Mouse (Mus musculus) limb, embryonic 15.5 days (tissue): ENCODE measurements around the gene Igtp. TPM values are rescaled to one million over a fixed set of nuclear protein-coding genes. Genes with fewer than 3 reads are reported as not detected.
"Not testable (repeated sequence)": the region's sequence is repeated elsewhere in the genome, so short reads cannot be mapped to it uniquely, and the experiment has no call there.

Experiments
- ATAC-seq: fragments of 200-750 bp; cut with Nextera tagmentation; 2 replicates; pipeline ENCODE4 v1.8.0; 2017; ENCODE audit warnings: low read depth, moderate TSS enrichment; ENCODE audit not compliant: insufficient number of reproducible peaks, low FRiP score, low TSS enrichment
- H3K27ac ChIP-seq: fragments of 300-500 bp; sonication (generic); 2 replicates; pipeline ENCODE4 v1.5.1; 2015; ENCODE audit warnings: moderate library complexity, mild to moderate bottlenecking, inconsistent platforms
- H3K27me3 ChIP-seq: fragments of 300-500 bp; sonication (generic); 2 replicates; pipeline ENCODE4 v1.6.1; 2015; ENCODE audit warnings: inconsistent platforms
- H3K36me3 ChIP-seq: fragments of 300-500 bp; sonication (generic); 2 replicates; pipeline ENCODE4 v1.6.1; 2015; ENCODE audit warnings: inconsistent platforms
- H3K4me1 ChIP-seq: fragments of 300-500 bp; sonication (generic); 2 replicates; pipeline ENCODE4 v1.6.1; 2015; ENCODE audit warnings: inconsistent platforms
- H3K4me2 ChIP-seq: fragments of 300-500 bp; sonication (generic); 2 replicates; pipeline ENCODE4 v1.6.1; 2015; ENCODE audit warnings: mild to moderate bottlenecking, inconsistent platforms
- H3K4me3 ChIP-seq: fragments of 300-500 bp; sonication (generic); 2 replicates; pipeline ENCODE4 v1.5.1; 2015; ENCODE audit warnings: mild to moderate bottlenecking, inconsistent platforms
- H3K9ac ChIP-seq: fragments of 300-500 bp; sonication (generic); 2 replicates; pipeline ENCODE4 v1.6.1; 2015; ENCODE audit warnings: inconsistent platforms
- H3K9me3 ChIP-seq: fragments of 300-500 bp; sonication (generic); 2 replicates; pipeline ENCODE4 v1.6.1; 2016; ENCODE audit warnings: inconsistent platforms
- WGBS: fragments of 180-500 bp; shearing (Covaris S2); methylation state at CpG from one replicate; pipeline ENCODE4 v1.1.7; 2015; 5-methylcytosine and 5-hydroxymethylcytosine counted together
- polyA plus RNA-seq: library from polyadenylated mRNA; unstranded; fragments of >200 nt; fragmentation: Nextera tagmentation; extraction: Ambion mirVana; gene quantifications from 2 replicates; pipeline ENCODE4 v1.2.1, GENCODE M21; 2015

Igtp gene
- polyA plus RNA-seq = 6.6 and 12.8 TPM in 2 replicates

GRCm38 (mm10) chr11:58199229-58200037 is at the start of gene Igtp, which contains the start of gene Irgm2:
Gene Igtp, plus strand, starts transcription at chr11:58199556.
Gene Irgm2, plus strand, starts transcription at chr11:58199618.
- not testable (repeated sequence) for H3K9me3 ChIP-seq, H3K36me3 ChIP-seq, H3K4me1 ChIP-seq, H3K27ac ChIP-seq, H3K27me3 ChIP-seq
- 5% methylated on average over 14 of the region's 15 CpGs for WGBS
- peak; percentile 55 for ATAC-seq
- H3K4me3 ChIP-seq = peak within 1 kb of the TSS; percentile 60
- H3K4me2 ChIP-seq = peak within 1 kb of the TSS; percentile 65
- H3K9ac ChIP-seq = peak within 1 kb of the TSS; percentile 55

DNA sequence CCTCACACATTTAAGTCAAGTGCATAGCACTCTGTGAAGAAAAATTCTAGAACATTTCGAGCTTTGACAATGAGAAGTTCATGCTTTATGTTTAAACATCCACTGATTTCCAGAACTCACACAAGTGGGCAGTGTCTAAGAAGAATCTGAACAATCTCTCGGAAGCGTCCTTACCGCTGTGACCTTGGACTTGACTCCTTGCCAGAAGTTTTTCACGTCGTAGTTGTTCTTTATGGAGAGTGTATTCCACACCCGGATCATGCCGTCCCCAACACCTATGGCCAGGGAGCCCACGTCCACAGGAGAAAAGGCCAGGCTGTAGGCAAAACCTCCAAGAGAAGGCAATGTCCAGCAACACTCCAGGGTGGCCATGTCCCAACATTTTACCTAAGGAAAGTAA is 43.9 kb upstream of the Igtp start:
- H3K27ac ChIP-seq = no peak overlapping the region
- H3K9me3 ChIP-seq = no peaks in the 10 kb centered on the region
- no peaks in the 10 kb centered on the region for H3K4me1 ChIP-seq
- ATAC-seq = no peak
- H3K36me3 ChIP-seq = peaks cover 83% of the 10 kb centered on the region
- 92% methylated on average over 9 of the region's 9 CpGs for WGBS
- H3K27me3 ChIP-seq = no peaks in the 10 kb centered on the region
- H3K9ac ChIP-seq = no peak overlapping the region
- H3K4me3 ChIP-seq = no peak overlapping the region
- no peak overlapping the region for H3K4me2 ChIP-seq

- H3K9me3 ChIP-seq = no peaks in the 10 kb centered on the region
- H3K4me2 ChIP-seq = no peak overlapping the region
- H3K36me3 ChIP-seq = peaks cover 86% of the 10 kb centered on the region
- H3K27me3 ChIP-seq = no peaks in the 10 kb centered on the region
- no peak overlapping the region for H3K9ac ChIP-seq
- no peaks in the 10 kb centered on the region for H3K4me1 ChIP-seq
- ATAC-seq = no peak
- no peak overlapping the region for H3K4me3 ChIP-seq
- WGBS = 82% methylated on average over 3 of the region's 3 CpGs
- H3K27ac ChIP-seq = no peak overlapping the region
These were observed 42.5 kb upstream of the Igtp start for GRCm38 (mm10) chr11:58156871-58157270.

DNA sequence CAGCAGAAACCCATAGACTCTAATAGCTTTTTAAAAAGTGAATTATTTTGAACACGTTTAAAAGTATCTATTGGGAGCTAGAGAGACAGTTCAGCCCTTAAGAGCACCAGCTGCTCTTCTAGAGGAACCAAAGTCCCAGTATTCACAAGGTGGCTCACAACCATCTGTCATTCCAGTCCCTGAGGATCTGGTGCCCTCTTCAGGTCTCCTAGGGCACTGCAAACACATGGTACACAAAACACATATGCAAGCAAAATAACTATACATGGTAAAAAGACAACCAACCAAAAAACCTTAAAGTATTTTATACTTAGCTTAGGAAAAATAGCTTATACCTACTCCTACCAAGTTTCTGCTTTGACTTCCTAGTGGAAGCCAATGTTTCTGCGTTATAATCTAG is 34.3 kb upstream of the Igtp start:
- H3K4me2 ChIP-seq = no peak overlapping the region
- WGBS = 95% methylated on average over 2 of the region's 2 CpGs
- no peak overlapping the region for H3K4me3 ChIP-seq
- no peaks in the 10 kb centered on the region for H3K9me3 ChIP-seq
- H3K27me3 ChIP-seq = no peaks in the 10 kb centered on the region
- no peak overlapping the region for H3K9ac ChIP-seq
- H3K36me3 ChIP-seq = peaks cover 59% of the 10 kb centered on the region
- no peak for ATAC-seq
- no peak overlapping the region for H3K27ac ChIP-seq
- peaks cover 8% of the 10 kb centered on the region; the same call in 1 of the 2 replicates for H3K4me1 ChIP-seq

GRCm38 (mm10) chr11:58167822-58168166 is 31.6 kb upstream of the Igtp start:
- no peaks in the 10 kb centered on the region for H3K9me3 ChIP-seq
- H3K4me1 ChIP-seq = peaks cover 21% of the 10 kb centered on the region
- no peaks in the 10 kb centered on the region for H3K27me3 ChIP-seq
- ATAC-seq = 0 out of 2 replicates have a peak, but pooled peaks have one; percentile 6
- peak overlapping the region; percentile 76 for H3K4me2 ChIP-seq
- peaks cover 36% of the 10 kb centered on the region for H3K36me3 ChIP-seq
- H3K27ac ChIP-seq = peak overlapping the region; percentile 72; the same call in 1 of the 2 replicates
- H3K9ac ChIP-seq = peak overlapping the region; percentile 82
- under 1% methylated on average over 8 of the region's 8 CpGs for whole genome bisulfite sequencing
- H3K4me3 ChIP-seq = peak overlapping the region; percentile 97

- peak within 1 kb of the TSS; percentile 97 for H3K4me3 ChIP-seq
- 1% methylated on average over 62 of the region's 71 CpGs for WGBS
- H3K27me3 ChIP-seq = no peaks in the 10 kb centered on the region
- peak within 1 kb of the TSS; percentile 82 for H3K9ac ChIP-seq
- peaks cover 21% of the 10 kb centered on the region for H3K4me1 ChIP-seq
- peak within 1 kb of the TSS; percentile 72 for H3K27ac ChIP-seq
- H3K36me3 ChIP-seq = peaks cover 35% of the 10 kb centered on the region
- peak within 1 kb of the TSS; percentile 76 for H3K4me2 ChIP-seq
- no peaks in the 10 kb centered on the region for H3K9me3 ChIP-seq
- ATAC-seq = peak; percentile 76
These were observed 31.0 kb upstream of the Igtp start, which contains the start of gene Gemin5 for GRCm38 (mm10) chr11:58168167-58168915. Gene Gemin5, minus strand, starts transcription at chr11:58168539.

DNA sequence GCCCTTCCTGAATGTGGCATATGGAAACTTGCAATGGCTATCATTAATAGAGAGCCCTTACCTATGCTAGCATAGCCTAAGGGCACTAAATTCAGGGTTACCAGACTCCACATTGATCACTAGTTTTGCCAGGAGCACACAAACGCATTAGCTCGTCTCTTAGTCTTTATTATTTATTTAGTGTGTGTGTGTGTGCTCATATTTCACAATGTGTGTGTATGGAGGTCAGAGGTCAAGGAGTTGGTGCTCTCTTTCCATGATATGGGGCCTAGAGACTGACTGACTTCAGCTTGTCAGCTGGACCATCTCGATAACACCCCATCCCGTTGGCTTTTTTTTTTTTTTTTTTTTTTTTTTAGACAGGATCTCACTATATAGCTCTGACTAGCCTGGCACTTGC is 29.7 kb upstream of the Igtp start:
- ATAC-seq = no peak
- H3K4me2 ChIP-seq = no peak overlapping the region
- no peaks in the 10 kb centered on the region for H3K27me3 ChIP-seq
- H3K4me3 ChIP-seq = no peak overlapping the region
- H3K4me1 ChIP-seq = peaks cover 21% of the 10 kb centered on the region
- 89% methylated on average over 4 of the region's 4 CpGs for WGBS
- no peak overlapping the region for H3K27ac ChIP-seq
- no peak overlapping the region for H3K9ac ChIP-seq
- peaks cover 34% of the 10 kb centered on the region for H3K36me3 ChIP-seq
- no peaks in the 10 kb centered on the region for H3K9me3 ChIP-seq

DNA sequence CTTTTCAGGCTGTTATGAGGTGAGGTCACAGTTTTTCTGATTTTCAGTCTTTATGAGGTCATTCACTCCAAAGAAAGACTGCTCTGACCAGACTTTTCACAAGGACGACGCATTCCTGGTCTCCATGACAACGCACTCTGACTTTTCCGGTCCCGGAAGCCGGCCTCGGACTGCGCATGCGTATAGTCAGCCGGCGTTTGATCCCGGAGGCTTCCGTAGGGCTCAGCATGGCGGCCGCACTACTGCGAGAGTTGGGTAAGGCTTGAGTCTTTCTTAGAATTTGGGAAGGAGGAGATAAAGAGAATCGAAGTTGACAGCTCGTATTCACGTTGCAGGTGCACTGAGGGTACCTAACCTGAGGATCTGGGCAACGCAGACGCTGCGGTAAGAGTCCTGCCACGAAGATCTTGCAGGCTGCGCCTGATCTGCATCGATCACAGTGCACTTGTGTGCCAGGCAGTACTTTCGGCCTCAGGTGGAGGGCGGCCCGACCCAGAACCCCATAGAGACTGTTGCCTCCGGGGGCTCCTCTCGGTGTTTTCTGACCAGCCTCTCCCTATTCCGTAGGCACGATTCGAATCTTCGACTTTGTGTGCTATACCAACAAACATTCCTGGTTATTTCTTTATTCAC is 27.8 kb upstream of the Igtp start, which contains the start of gene Mrpl22:
Gene Mrpl22 (plus strand): TSS at position 203 of the 633 bp plus-strand sequence.
- Histone ChIP-seq H3K9ac (peak within 1 kb of the TSS; percentile 68), H3K9me3 (no peaks in the 10 kb centered on the region), H3K36me3 (peaks cover 29% of the 10 kb centered on the region), H3K27me3 (no peaks in the 10 kb centered on the region), H3K4me2 (peak within 1 kb of the TSS; percentile 69), H3K4me3 (peak within 1 kb of the TSS; percentile 68), H3K27ac (peak within 1 kb of the TSS; percentile 75), H3K4me1 (peaks cover 21% of the 10 kb centered on the region)
- under 1% methylated on average over 34 of the region's 34 CpGs for WGBS
- peak; percentile 81 for ATAC-seq

DNA sequence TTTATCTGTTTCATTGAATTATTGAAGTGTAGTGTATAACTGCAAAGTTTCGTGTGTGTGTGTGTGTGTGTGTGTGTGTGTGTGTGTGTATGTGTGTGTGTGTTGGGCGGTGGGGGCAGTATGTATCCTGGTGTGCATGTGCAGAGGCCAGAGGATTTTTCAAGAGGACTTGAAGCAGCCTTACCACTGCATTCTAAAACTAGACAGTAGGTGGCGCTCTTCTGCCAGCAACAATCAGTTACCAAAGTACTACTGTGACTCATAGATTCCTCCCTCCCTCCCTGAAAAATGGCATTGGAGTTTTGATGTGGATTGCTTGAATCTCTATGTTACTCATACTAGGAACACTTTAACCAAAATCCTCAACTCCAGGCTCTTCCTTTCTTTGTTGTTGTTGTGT is 19.8 kb upstream of the Igtp start:
- H3K4me2 ChIP-seq = no peak overlapping the region
- no peak overlapping the region for H3K4me3 ChIP-seq
- no peaks in the 10 kb centered on the region for H3K9me3 ChIP-seq
- H3K9ac ChIP-seq = no peak overlapping the region
- ATAC-seq = no peak
- no peaks in the 10 kb centered on the region for H3K27me3 ChIP-seq
- WGBS = 19% methylated on average over 3 of the region's 3 CpGs
- H3K27ac ChIP-seq = no peak overlapping the region
- H3K36me3 ChIP-seq = peaks cover 38% of the 10 kb centered on the region
- no peaks in the 10 kb centered on the region for H3K4me1 ChIP-seq

DNA sequence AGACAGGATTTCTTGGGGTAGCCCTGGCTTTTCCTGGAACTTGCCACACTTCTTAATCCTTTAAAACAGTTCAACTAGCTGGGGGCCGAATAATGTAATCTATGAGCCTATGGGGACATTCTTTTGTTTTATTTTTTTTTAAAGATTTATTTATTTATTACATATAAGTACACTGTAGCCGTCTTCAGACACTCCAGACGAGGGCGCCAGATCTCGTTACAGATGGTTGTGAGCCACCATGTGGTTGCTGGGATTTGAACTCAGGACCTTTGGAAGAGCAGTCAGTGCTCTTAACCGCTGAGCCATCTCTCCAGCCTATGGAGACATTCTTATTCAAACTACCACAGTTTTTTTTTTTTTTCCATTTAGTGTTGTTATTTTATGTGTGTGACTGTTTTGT is 19.4 kb upstream of the Igtp start:
- not testable (repeated sequence) for H3K27ac ChIP-seq, H3K9ac ChIP-seq, H3K27me3 ChIP-seq, H3K4me3 ChIP-seq, H3K4me2 ChIP-seq, ATAC-seq, H3K4me1 ChIP-seq, H3K9me3 ChIP-seq
- 93% methylated on average over 6 of the region's 6 CpGs for WGBS
- peaks cover 37% of the 10 kb centered on the region for H3K36me3 ChIP-seq

GRCm38 (mm10) chr11:58180756-58181155 is 18.6 kb upstream of the Igtp start:
- ATAC-seq = no peak
- 90% methylated on average over 7 of the region's 7 CpGs for WGBS
- Histone ChIP-seq H3K9ac (no peak overlapping the region), H3K27me3 (no peaks in the 10 kb centered on the region), H3K36me3 (peaks cover 30% of the 10 kb centered on the region), H3K4me3 (no peak overlapping the region), H3K27ac (no peak overlapping the region), H3K9me3 (no peaks in the 10 kb centered on the region), H3K4me1 (no peaks in the 10 kb centered on the region), H3K4me2 (no peak overlapping the region)
